Mouse (Mus musculus): Measurements from ENCODE around the gene Gm20431. TPM values are rescaled to one million over a fixed set of nuclear protein-coding genes. Genes with fewer than 3 reads are reported as not detected.

The Gm20431 gene
- total RNA-seq, 2 experiments from 2014 or later: 16.1 TPM; not detected in 1

DNA sequence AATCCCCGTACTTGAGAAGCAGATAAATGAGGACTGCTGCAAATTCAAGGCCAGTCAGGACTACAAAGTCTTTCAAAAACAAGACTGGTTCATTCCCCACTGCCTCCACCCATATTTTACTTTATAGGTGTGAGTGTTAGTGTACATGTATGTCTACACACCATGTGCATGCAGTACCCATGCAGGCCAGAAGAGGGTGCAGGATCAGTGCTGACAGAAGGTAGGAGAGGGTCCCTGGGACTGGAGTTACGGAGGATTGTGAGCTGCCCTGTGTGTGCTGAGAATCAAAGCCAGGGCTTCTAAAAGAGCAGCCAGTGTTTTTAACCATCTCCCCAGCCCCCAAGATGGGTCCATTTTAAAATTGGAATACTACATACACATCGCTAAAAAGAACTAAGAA lies 21.0 kb downstream of the Gm20431 start:
- ATAC-seq (replicated peaks; ENCODE audit: low FRiP score, low TSS enrichment, poor library complexity, severe bottlenecking): no peak

DNA sequence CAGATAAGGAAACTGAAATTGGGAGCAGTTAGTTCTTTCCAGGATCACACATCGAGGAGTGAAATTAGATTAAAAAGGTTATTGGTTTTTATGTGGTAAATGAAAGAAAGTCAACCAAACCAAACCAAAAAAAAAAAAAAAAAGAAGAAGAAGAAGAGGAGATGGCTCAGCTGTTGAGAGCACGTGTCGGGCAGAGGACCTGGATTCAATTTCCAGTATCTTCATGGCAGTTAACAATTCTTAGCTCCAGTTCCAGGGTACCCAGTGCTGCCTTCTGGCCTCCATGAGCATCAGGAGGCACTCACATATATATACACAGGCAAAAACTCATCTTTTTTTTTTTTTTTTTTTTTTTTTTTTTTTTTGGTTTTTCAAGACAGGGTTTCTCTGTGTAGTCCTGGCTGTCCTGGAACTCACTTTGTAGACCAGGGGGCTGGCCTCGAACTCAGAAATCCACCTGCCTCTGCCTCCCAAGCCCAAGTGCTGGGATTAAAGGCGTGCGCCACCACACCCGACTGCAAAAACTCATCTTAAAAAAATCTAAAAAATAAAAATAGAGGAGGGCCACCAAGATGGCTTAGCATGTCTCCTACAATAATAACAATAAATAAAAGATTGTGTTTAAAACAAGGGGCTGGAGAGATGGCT lies 26.3 kb downstream of the Gm20431 start:
- ATAC-seq (replicated peaks; ENCODE audit: low FRiP score, low TSS enrichment, poor library complexity, severe bottlenecking): no peak

DNA sequence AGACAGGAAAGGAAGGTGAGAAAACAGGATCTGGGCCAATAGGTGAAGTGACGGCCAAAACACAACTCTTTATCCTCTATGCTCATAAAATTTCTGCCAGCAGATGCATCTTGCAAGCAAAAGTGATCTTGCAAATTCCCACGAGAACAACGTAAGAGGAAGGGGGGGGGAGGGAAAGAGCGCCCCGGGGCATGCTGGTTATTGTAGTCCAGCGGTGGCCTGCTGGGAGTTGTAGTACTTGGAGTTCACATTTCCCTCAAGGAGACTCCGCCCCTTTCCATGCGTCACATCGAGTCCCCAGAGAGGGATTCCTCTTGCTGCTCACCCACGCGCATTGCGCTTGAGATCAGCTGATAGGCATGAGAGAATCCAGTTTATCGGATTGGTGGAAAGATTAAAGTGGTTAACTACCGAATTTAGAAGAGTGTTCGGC lies 26.9 kb downstream of the Gm20431 start:
- ATAC-seq (replicated peaks; ENCODE audit: low FRiP score, low TSS enrichment, poor library complexity, severe bottlenecking): peak; percentile 83

DNA sequence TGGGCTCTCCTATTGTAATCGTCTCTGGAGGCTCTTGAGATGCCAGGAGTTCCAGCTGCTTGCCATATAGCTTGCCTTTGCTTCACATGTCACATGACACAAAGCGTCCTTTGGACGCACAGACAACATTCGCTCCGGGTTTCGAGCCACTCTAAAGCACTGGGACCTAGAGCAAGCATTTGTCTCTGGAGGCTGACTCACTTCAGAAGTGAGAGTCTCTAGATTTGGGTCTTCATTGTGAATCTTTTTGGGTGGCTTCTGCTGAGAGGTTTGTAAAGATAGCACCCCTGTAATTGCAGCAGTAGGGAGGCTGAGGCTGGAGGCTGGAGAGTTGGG lies 27.8 kb downstream of the Gm20431 start:
- ATAC-seq (replicated peaks; ENCODE audit: low FRiP score, low TSS enrichment, poor library complexity, severe bottlenecking): no peak

DNA sequence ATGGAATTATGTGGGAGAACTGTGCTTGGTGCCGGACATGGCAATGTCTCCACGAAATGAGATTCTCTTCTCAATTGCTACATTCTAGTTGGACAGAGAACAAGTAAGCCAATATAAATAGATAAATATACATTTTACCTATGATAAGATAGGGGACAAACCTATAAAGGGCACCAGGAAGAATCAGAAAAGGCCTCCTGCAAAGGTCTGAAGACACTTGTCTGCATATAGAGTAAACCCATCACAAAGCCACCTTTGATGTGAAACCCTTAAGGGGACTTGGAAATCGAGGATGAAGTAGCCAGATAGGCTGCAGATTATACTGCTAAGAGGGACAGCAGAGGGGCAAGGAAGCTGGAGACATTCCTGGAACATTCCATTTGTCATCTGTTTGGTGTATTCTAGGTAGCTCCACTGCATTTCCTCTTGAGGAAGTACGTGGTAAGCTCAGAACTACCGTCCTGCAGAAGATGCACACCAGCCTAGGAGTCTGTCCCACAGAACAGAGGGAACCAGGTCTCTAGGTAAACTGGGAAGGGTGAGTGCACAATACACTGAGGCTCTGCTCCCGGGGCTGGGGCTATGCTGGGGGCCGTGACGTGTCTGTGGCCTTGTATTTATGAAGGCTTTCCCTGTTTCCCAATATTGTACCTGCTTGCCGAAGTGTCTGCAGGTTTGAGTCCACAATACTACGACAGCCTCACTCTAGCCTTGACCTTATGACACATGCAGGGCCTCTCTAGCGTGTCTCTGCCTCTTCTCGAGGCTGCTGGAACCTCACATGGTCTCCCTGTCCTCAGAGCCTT lies 28.4 kb downstream of the Gm20431 start:
- no peak for ATAC-seq (replicated peaks; ENCODE audit: low FRiP score, low TSS enrichment, poor library complexity, severe bottlenecking)

DNA sequence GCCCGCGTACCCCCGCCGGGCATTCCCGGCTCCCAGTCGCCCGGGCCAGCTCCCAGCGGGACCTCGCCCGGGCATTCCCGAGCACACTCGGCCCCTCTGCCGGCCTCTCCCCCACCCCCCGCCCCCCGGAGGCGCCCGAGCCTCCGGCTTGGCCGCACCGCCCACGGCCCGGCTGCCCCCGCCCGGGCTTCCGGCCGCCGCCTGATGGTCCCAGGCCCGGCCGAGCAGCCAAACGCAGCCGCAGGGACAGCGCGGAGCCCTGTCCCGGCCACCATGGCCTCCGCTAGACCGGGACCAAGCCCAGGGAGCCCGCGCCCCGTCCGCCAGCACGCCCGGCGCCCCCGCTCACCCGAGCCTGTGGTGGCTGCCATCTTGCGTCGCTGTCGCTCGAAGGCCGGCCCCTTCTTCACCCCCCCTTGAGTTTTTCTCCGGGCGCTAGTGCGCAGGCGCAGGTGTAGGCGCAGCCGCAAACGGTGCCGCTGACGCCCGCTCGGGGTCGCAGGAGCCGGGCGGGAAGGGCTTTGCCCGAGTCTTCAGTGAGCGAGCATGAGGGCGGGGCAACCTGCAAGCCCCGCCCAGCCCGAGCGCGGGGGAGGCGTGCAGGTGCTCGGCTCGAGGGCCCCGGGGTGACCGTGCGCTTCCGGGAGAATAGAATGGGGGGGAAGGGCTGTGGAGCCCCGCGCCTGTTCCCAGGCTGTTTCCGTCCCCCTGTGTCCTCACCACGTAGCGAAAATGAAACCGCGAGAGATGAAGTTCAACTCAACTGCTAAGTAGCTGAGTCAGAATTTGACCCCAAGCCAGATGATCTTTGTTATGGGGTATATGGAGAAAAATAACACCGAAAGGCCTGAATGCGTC lies 29.5 kb downstream of the Gm20431 start, which contains the start of gene Ube2v1:
Gene Ube2v1, minus strand, starts transcription at position 505 of the 858 bp plus-strand sequence.
- peak; percentile 64 for ATAC-seq (replicated peaks; ENCODE audit: low FRiP score, low TSS enrichment, poor library complexity, severe bottlenecking)

DNA sequence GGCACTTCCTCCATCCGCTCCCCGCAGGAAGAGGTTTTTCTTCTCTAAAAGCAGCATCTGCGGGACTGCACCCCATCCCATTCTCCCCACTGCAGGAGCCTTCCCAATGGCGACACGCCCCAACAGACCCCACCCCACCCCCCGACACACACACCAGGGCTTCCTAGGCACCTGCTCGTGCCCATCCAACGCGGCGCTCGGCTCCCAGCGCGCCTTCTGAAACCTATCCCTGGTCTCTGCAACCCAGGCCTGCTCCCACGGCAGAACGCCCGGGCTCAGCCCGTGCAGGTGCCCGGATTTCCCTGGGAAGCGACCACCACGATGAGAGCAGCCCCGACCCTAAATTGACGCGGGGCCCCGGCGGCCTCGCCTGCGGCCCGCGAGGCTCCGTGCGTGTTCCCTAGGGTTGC lies 30.1 kb downstream of the Gm20431 start:
- ATAC-seq (replicated peaks; ENCODE audit: low FRiP score, low TSS enrichment, poor library complexity, severe bottlenecking): no peak

DNA sequence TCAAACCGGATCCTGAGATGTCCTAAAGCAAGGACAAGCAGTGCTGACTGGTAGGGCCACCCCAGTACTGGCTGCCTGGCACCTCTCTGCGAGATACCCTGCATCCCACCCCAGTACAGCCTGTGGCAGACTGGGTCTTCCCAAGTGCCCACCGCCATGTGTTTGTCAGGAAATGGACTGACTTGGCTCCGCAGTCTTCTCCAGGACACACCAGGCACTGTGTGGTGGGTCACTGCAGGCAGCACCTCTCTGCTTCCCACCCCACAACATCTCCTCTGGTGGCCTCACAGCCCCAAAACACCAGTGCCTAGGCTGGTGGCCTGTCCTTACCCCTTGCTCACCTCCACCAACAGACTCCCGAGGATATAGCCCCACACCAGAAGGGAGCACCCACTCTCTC lies 30.9 kb downstream of the Gm20431 start:
- no peak for ATAC-seq (replicated peaks; ENCODE audit: low FRiP score, low TSS enrichment, poor library complexity, severe bottlenecking)

DNA sequence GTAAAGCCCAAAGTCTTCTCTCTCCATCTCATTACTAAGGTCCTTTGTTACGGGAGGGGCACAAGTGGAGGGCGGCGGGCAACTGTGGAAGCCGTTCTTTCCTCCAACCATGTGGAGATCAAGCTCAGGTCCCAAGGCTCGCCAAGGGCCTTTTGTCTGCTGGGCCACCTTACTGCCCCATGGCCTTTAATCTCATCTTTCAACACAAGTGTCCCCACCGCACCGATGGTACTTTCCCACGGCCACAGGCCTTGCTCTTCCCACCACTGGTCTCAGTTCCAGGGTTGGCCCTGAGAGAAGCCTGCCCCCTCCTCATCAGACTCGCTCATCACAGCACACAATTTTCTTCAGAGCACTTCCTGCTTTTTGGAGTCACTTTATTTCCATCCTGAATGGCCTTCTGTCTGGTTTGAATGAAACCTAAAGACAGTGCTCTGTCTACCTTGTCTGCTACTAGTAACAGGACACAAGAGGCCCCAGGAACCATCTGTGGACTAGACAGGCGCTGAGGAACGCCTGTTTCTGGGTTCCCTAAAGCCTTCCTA lies 31.6 kb downstream of the Gm20431 start:
- ATAC-seq (replicated peaks; ENCODE audit: low FRiP score, low TSS enrichment, poor library complexity, severe bottlenecking): no peak

DNA sequence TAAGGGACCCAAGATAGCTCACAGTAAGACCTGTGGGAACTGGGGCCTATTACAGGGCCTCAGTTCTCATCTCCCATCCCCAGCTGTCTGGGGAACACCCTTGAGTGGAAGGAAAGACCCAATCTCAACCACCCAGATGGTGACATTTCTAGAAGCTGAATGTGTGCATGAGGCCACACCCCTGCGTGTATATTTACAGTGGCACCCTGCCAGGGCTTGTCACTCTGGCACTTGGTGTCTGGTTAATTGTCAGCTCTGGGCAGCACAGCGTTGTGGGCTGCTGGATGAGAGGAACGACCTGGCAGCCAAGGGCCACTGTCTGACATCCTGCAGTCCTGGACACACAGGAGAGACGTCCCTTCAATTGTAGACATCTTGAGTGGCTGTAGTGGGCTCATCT lies 32.4 kb downstream of the Gm20431 start:
- ATAC-seq (replicated peaks; ENCODE audit: low FRiP score, low TSS enrichment, poor library complexity, severe bottlenecking): peak; percentile 85

DNA sequence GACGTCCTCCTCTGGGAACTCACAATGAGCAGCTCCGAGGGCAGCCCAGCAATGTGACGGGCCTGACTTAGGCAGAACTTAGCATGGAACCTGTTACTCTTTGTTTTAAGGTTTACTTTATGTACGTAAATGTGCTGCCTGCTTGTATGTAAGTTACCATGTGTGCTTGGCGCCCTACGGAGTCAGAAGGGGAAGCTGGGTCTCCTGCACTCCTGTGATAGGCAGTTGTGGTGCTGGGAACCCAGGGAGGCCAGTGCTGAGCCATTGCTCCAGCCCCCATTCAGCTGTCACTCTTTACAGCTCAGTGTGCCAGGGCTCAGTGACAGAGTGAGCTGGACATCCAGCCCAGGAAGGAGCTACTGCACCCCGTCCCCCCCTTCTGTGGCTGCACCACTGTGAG lies 34.3 kb downstream of the Gm20431 start:
- no peak for ATAC-seq (replicated peaks; ENCODE audit: low FRiP score, low TSS enrichment, poor library complexity, severe bottlenecking)

DNA sequence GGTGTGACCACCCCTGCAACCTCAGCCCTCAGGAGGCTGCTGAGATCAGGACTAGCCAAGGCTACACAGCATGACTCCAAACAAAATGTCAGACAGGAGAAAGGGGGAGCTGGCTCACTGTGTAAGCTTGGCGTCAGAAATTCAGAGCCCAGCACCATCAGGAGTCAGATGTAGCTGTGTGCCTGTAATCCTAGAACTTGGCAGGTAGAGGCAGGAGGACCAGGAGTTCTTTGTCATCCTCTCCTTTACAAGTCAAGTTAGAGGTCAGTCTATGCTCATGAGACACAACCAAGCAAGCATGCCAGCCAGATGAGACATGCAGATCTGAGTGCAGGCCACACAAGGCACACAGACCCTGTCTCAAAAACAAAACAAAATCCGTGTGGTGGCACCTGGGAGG lies 35.6 kb downstream of the Gm20431 start:
- no peak for ATAC-seq (replicated peaks; ENCODE audit: low FRiP score, low TSS enrichment, poor library complexity, severe bottlenecking)

DNA sequence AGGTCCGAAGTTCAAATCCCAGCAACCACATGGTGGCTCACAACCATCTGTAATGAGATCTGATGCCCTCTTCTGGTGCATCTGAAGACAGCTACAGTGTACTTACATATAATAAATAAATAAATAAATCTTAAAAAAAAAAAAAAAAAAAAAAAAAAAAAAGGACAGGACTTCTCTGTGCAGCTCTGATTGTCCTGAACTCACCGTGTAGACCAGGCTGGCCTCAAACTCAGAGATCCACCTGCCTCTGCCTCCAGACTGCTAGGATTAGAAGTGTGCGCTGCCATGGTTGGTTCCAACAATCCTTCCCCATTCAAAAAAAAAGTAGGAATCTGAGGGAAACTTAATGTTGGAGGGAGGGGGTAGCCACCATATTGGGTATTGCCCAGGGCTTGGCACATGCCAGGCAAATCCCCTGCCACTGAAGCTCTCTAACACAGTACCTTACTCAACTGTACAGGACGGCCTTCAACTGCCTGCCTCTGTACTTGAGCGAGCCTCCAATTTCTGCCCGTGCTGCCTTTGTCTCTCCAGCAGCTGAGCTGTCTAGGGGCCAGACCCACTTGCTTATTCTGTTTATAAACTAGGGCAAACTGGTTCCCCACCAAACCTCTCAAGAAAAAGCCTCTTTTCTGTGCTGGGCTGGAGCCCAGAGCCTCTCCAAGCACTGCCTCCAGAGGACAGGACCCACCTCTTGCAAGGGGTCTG lies 36.8 kb downstream of the Gm20431 start:
- no peak for ATAC-seq (replicated peaks; ENCODE audit: low FRiP score, low TSS enrichment, poor library complexity, severe bottlenecking)

DNA sequence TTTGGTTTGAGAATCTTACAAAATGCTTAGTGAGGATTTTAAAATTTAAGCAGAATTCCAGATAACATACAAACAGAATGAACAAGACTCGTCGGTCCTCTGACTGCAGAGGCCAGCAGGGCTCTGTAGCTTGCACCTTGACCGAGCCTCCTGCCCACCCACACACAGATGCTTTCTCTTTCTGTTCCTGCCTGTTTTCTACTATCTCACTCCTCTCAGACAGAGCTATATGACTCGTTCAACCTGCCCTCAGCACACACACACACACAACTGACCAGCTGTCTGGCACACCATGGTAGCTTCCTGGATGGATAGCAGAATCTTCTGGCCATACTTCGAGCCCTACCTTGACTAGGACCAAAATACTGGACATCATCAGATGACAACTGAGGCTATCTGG lies 38.3 kb downstream of the Gm20431 start:
- ATAC-seq (replicated peaks; ENCODE audit: low FRiP score, low TSS enrichment, poor library complexity, severe bottlenecking): no peak

DNA sequence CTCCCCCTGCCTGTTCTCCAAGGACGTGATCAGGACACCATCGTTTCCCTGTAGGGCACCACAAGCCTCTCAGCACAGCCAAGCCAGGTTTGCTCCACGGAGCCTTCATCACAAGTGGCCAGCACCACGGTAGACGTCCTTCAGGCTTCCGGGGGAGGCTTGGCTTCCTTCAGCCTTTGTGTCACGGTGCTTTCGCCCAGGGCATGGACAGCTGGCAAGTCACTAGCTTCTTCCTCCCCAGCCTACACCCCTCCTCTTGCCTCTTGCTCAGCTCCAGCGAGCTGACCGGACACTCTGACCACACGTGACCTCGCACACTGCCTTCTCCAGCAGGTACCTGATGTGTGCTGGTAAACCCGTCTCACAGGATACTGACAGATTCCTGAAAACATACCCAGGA lies 38.9 kb downstream of the Gm20431 start:
- no peak for ATAC-seq (replicated peaks; ENCODE audit: low FRiP score, low TSS enrichment, poor library complexity, severe bottlenecking)

DNA sequence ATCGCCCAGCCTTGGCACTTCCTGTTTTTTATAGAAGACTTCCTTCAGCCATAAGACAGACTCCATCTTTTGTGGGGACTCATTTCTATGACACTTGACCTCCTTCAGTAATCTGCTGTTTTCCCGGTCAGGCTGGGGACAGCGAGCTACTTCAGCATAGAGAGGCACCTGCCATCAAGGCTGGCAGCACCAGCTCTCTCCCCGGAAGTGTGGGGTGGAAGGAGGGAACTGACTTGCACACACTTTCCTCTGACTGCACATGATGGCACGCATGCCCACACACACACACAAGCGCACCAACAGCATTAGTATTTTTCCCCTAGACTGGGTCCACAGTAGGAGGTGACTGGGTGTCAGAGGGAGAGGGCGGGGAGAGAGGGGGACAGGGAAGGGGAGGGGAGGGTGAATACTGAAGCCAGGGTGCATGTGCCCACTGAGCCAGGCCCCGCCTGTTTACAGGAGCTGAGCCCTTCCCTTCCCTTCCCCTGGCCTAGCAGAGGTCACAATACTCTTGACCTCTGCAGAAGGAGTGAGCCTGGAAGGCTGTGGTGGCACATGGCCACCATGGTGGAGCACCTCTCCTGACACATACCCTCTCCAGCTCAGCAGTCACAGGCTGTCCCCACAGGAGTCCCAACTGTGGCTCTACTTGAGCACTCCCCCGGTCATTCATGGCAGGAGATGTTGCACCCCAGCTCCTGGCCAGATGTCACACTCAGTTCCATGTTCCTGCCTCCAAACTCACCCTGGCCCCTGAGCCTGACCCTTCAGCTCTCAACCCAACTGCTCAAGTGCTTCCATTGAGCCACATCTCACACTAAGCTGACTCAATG lies 39.8 kb downstream of the Gm20431 start:
- ATAC-seq (replicated peaks; ENCODE audit: low FRiP score, low TSS enrichment, poor library complexity, severe bottlenecking): 0 out of 2 replicates have a peak, but pooled peaks have one; percentile 17

DNA sequence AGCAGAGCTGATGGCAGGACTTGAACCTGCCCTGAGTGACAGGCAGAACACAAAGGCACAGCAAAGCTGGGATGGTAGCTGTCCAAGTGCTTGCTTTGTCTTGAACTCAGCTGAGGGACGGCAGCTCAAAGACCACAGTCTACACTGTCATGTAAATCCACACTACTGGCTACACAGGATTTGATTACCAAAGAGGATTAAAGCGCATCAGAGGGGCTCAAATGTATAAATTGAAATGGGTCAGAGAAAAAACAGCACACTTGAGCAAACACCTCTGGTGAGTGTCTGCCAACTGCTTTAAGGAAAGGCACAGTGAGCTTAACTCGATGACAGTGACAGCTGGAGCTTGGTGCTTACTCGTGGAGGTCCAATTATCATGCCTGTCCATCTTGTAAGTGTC lies 43.8 kb downstream of the Gm20431 start:
- no peak for ATAC-seq (replicated peaks; ENCODE audit: low FRiP score, low TSS enrichment, poor library complexity, severe bottlenecking)

DNA sequence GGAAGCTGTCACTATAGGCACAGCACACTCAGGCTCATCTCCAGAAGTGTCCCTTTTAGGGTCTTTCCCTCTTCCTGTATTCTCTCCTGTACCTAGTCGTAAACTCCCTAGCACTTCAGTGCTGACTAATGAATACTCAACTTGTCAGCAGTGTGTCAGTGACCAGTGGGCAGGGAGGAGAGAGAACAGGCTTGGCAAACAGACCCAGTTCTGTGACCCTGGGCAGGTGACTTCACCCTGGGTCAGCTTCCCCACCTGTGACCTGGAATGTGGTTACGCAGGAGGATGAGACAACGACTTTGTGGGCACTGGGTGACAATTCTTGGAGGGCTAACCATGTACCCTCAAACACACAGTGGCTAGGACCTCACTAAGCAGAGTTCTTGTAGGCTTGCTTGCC lies 44.3 kb downstream of the Gm20431 start:
- ATAC-seq (replicated peaks; ENCODE audit: low FRiP score, low TSS enrichment, poor library complexity, severe bottlenecking): no peak

Data from megakaryocyte-erythroid progenitor cell, adult 5-6 weeks (primary cell).